Mouse (Mus musculus) liver, embryonic 16.5 days (tissue): ENCODE measurements around the gene Abl1. TPM values are rescaled to one million over a fixed set of nuclear protein-coding genes. Genes with fewer than 3 reads are reported as not detected.

ENCODE experiments used
- ATAC-seq: fragments of 200-750 bp; cut with Nextera tagmentation; 2 replicates; pipeline ENCODE4 v1.8.0; 2017; ENCODE audit warnings: low read depth, mild to moderate bottlenecking, moderate number of reproducible peaks, moderate library complexity
- H3K27ac ChIP-seq: fragments of 300-500 bp; sonication (generic); 2 replicates; pipeline ENCODE4 v1.5.1; 2014; ENCODE audit warnings: mild to moderate bottlenecking, low read length
- H3K27me3 ChIP-seq: fragments of 300-500 bp; sonication (generic); 2 replicates; pipeline ENCODE4 v1.6.1; 2014; ENCODE audit warnings: low read depth, low read length, mixed read lengths; ENCODE audit not compliant: control insufficient read depth, insufficient read depth
- H3K36me3 ChIP-seq: fragments of 300-500 bp; sonication (generic); 2 replicates; pipeline ENCODE4 v1.6.1; 2014; ENCODE audit warnings: mild to moderate bottlenecking; ENCODE audit not compliant: control insufficient read depth, insufficient read depth
- H3K4me1 ChIP-seq: fragments of 300-500 bp; sonication (generic); 2 replicates; pipeline ENCODE4 v1.6.1; 2014; ENCODE audit warnings: low read depth, low read length, mixed read lengths; ENCODE audit not compliant: control insufficient read depth
- H3K4me2 ChIP-seq: fragments of 300-500 bp; sonication (generic); 2 replicates; pipeline ENCODE4 v1.6.1; 2014; ENCODE audit warnings: low read depth, low read length, mixed read lengths
- H3K4me3 ChIP-seq: fragments of 300-500 bp; sonication (generic); 2 replicates; pipeline ENCODE4 v1.5.1; 2014; ENCODE audit warnings: low read depth, mild to moderate bottlenecking, low read length
- H3K9ac ChIP-seq: fragments of 300-500 bp; sonication (generic); 2 replicates; pipeline ENCODE4 v1.6.1; 2014; ENCODE audit warnings: low read depth, low read length
- H3K9me3 ChIP-seq: fragments of 300-500 bp; sonication (generic); replicated peaks from 2 replicates; pipeline ENCODE4 v1.6.1; 2016; ENCODE audit warnings: low read length; ENCODE audit not compliant: control insufficient read depth
- WGBS: fragments of 180-500 bp; shearing (Covaris S2); extraction: QIAGEN DNeasy Blood & Tissue Kit; methylation state at CpG from one replicate; pipeline ENCODE4 v1.1.7; 2014; ENCODE audit not compliant: insufficient replicate concordance; 5-methylcytosine and 5-hydroxymethylcytosine counted together
- polyA plus RNA-seq: library from polyadenylated mRNA; unstranded; fragments of >200 nt; fragmentation: Nextera tagmentation; extraction: Ambion mirVana; gene quantifications from 2 replicates; pipeline ENCODE4 v1.2.1, GENCODE M21; 2015

Gene Abl1
- polyA plus RNA-seq, 1 experiment from 2014 or later, result 6.7 TPM

DNA sequence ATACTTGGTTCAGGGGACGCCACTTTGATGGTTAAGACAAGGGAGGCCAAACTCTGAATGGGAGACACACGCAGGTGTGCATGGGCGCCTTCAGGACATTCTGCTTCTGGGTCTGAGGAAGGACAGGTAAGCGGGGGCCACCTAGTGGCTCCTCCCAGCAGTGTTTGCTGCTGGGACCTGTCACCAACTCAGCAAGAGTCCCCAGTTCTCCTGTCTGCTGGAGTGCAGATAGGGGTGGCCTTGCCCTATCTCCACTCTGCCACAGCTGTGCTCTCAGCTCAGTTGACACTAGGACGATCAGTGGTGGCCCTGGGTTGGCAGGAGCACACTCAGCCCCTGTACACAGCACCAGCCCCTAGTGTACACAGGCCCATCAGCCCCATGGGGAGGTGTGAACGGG, 159.7 kb downstream of the Abl1 start:
- Histone ChIP-seq H3K27me3 (peaks cover 44% of the 10 kb centered on the region), H3K27ac (no peak overlapping the region), H3K36me3 (no peaks in the 10 kb centered on the region), H3K4me2 (no peak overlapping the region), H3K4me3 (no peak overlapping the region), H3K9ac (no peak overlapping the region), H3K4me1 (peaks cover 15% of the 10 kb centered on the region), H3K9me3 (no peaks in the 10 kb centered on the region)
- 8% methylated on average over 6 of the region's 6 CpGs for WGBS
- peak; percentile 25; the same call in 1 of the 2 replicates for ATAC-seq

DNA sequence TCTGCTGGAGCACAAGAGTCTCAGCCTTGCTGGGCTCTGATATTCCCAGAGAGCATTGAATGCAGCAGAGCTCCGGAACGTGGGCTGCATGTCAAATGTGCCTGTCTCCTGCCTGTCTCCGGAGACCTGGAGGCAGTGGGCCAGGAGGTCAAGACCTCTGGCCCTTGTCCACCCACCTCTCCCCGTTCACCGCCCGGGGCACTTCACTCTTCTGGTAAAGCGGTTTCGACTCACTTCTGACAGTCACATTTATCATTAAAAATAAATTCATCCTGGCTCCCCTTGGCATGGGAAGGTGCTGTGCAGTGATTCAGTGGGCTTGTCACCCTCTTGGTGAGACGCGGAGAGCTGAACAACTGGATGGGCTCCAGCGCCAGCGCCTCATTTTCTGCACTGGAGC, 162.0 kb downstream of the Abl1 start:
- 65% methylated on average over 12 of the region's 12 CpGs for WGBS
- ATAC-seq, result peak; percentile 69

More for the DNA sequence above, 162.0 kb downstream of the Abl1 start:
- H3K27me3 ChIP-seq, result peaks cover 23% of the 10 kb centered on the region
- no peak overlapping the region for H3K4me3 ChIP-seq
- no peaks in the 10 kb centered on the region for H3K9me3 ChIP-seq
- no peak overlapping the region for H3K4me2 ChIP-seq
- H3K4me1 ChIP-seq, result peaks cover 18% of the 10 kb centered on the region
- no peak overlapping the region for H3K27ac ChIP-seq
- H3K9ac ChIP-seq, result no peak overlapping the region
- H3K36me3 ChIP-seq, result no peaks in the 10 kb centered on the region

Other genes with a start within 250 kb of the Abl1 start
- gene Ass1, start 218.2 kb upstream of the Abl1 start, polyA plus RNA-seq, result 399 and 480 TPM in 2 replicates
- gene Fubp3, start 115.7 kb upstream of the Abl1 start, polyA plus RNA-seq, result 15.1 and 19.5 TPM in 2 replicates
- not detected in 2 replicates for gene Prdm12, start 48.3 kb upstream of the Abl1 start, polyA plus RNA-seq
- 24.9 and 25.6 TPM in 2 replicates for gene Exosc2, start 17.7 kb upstream of the Abl1 start, polyA plus RNA-seq
- 0.05 and 0.07 TPM in 2 replicates for gene Qrfp, start 122.2 kb downstream of the Abl1 start, polyA plus RNA-seq
- 0.04 TPM in 2 replicates for gene Fibcd1, start 157.6 kb downstream of the Abl1 start, polyA plus RNA-seq
- 0.04 and 0.15 TPM in 2 replicates for gene Lamc3, start 198.9 kb downstream of the Abl1 start, polyA plus RNA-seq